Mouse (Mus musculus) kidney, adult 2 months (tissue): ENCODE data around the gene Smyd5. TPM values are rescaled to one million over a fixed set of nuclear protein-coding genes. Genes with fewer than 3 reads are reported as not detected.

Experiments
- DNase-seq: peaks from one replicate; pipeline ENCODE4 v3.0.0; 2021
- H3K27ac ChIP-seq: fragments of 200-500 bp; 2 replicates; pipeline ENCODE4 v1.5.1; 2012; ENCODE audit warnings: low read depth, low read length, control low read depth, inconsistent platforms; ENCODE audit not compliant: insufficient read depth
- H3K27me3 ChIP-seq: fragments of 200-500 bp; replicated peaks from 2 replicates; pipeline ENCODE4 v1.6.1; 2012; ENCODE audit warnings: mild to moderate bottlenecking, moderate library complexity, low read length, inconsistent platforms; ENCODE audit not compliant: control insufficient read depth, insufficient read depth
- H3K36me3 ChIP-seq: fragments of 200-500 bp; 2 replicates; pipeline ENCODE4 v1.6.1; 2012; ENCODE audit warnings: mild to moderate bottlenecking, moderate library complexity, low read length, inconsistent platforms; ENCODE audit not compliant: control insufficient read depth, insufficient read depth
- H3K4me1 ChIP-seq: fragments of 200-500 bp; 2 replicates; pipeline ENCODE4 v1.6.1; 2011; ENCODE audit warnings: low read length; ENCODE audit not compliant: control insufficient read depth, insufficient read depth
- H3K4me3 ChIP-seq: fragments of 200-500 bp; 2 replicates; pipeline ENCODE4 v1.5.1; 2011; ENCODE audit warnings: mild to moderate bottlenecking, low read depth, low read length, control low read depth; ENCODE audit not compliant: insufficient read depth
- CTCF ChIP-seq: fragments of 200-500 bp; conservative IDR thresholded peaks from 2 replicates; pipeline ENCODE4 v1.5.1; 2011; ENCODE audit warnings: low read depth, mild to moderate bottlenecking, control low read depth, low read length, moderate library complexity, mixed read lengths; ENCODE audit not compliant: insufficient read depth, insufficient read length
- POLR2A ChIP-seq: fragments of 200-500 bp; IDR thresholded peaks from one replicate; pipeline ENCODE4 v1.6.1; 2011; ENCODE audit warnings: low read depth, low read length, control low read depth
- WGBS: fragments of 180-500 bp; shearing (Covaris S2); methylation state at CpG from one replicate; pipeline ENCODE4 v1.1.7; 2018; 5-methylcytosine and 5-hydroxymethylcytosine counted together
- polyA plus RNA-seq: library from polyadenylated mRNA; depleted of rRNA; stranded (reverse); fragments of >200 nt; gene quantifications from 2 replicates; pipeline ENCODE4 v1.2.3, GENCODE M21; 2012; rRNA removed

Smyd5 gene
- polyA plus RNA-seq, 1 experiment: 16.4 TPM

DNA sequence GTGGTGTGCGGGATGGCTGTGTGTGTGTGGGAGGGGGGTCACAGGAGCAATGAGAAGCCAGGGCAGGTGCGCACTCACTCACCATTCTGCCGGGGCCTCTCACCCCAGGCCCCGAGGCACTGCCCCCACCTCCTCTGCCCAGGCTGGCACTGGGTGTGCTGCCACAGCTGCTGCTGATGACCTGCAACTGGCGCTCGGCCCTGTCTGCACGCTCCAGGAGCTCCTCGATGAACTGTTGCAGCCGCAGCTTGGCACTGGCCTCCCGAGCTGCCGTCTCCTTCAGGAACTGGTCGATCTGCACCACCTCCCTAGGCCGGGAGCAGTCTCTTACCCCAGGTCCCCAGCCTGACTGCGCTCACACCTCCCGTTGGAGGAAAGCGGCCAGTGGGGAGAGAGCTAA is 48.9 kb downstream of the Smyd5 start:
- no peaks in the 10 kb centered on the region for H3K27me3 ChIP-seq

GRCm38 (mm10) chr6:85483843-85484721 is 52.3 kb downstream of the Smyd5 start:
- Histone ChIP-seq H3K4me3 (no peak overlapping the region), H3K4me1 (no peaks in the 10 kb centered on the region), H3K27ac (no peak overlapping the region), H3K36me3 (no peaks in the 10 kb centered on the region), H3K27me3 (no peaks in the 10 kb centered on the region)
- DNase-seq: no peak
- 3% methylated on average over 92 of the region's 92 CpGs for WGBS
- TF ChIP-seq POLR2A: no peak
- no peak for TF ChIP-seq CTCF

More for the DNA sequence above, 48.9 kb downstream of the Smyd5 start:
- no peak overlapping the region for H3K4me3 ChIP-seq
- H3K27ac ChIP-seq: no peak overlapping the region
- H3K4me1 ChIP-seq: no peaks in the 10 kb centered on the region
- H3K36me3 ChIP-seq: no peaks in the 10 kb centered on the region
- WGBS: 36% methylated on average over 16 of the region's 16 CpGs
- DNase-seq: peak; percentile 12
- no peak for TF ChIP-seq CTCF
- no peak for TF ChIP-seq POLR2A

DNA sequence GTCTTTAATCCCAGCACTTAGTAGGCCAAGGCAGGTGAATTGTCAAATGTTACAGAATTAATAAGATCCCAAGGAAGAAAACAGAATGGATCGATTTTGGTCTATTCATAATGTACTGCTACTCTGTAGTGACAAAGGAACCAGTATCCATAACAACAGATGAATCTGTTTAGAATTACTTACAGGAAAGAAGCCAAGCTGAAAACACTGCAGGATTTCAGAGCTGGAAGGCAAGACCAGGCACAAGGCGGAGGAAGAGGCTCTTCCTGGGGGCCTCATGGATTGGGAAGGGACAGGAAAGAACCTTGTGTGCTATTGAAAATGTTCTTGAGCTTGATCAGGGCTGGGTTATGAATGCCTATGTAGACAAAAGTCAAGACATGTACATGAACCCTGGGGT is 53.9 kb downstream of the Smyd5 start:
- TF ChIP-seq POLR2A: no peak
- no peak for TF ChIP-seq CTCF
- no peaks in the 10 kb centered on the region for H3K36me3 ChIP-seq
- H3K4me3 ChIP-seq: no peak overlapping the region
- no peaks in the 10 kb centered on the region for H3K27me3 ChIP-seq
- H3K4me1 ChIP-seq: no peaks in the 10 kb centered on the region
- 83% methylated on average over 2 of the region's 2 CpGs for WGBS
- H3K27ac ChIP-seq: no peak overlapping the region
- no peak for DNase-seq

- TF ChIP-seq CTCF: no peak
- TF ChIP-seq POLR2A: no peak
- 65% methylated on average over 4 of the region's 4 CpGs for WGBS
- Histone ChIP-seq H3K27ac (no peak overlapping the region), H3K4me1 (no peaks in the 10 kb centered on the region), H3K36me3 (no peaks in the 10 kb centered on the region), H3K27me3 (no peaks in the 10 kb centered on the region), H3K4me3 (no peak overlapping the region)
- DNase-seq: no peak
Measured at GRCm38 (mm10) chr6:85488510-85488909, 56.7 kb downstream of the Smyd5 start.

GRCm38 (mm10) chr6:85489717-85490116 is 57.9 kb downstream of the Smyd5 start:
- no peak for TF ChIP-seq CTCF
- TF ChIP-seq POLR2A: no peak
- 80% methylated on average over 3 of the region's 3 CpGs for WGBS
- H3K4me3 ChIP-seq: no peak overlapping the region
- DNase-seq: no peak
- H3K36me3 ChIP-seq: no peaks in the 10 kb centered on the region
- H3K27me3 ChIP-seq: no peaks in the 10 kb centered on the region
- H3K4me1 ChIP-seq: no peaks in the 10 kb centered on the region
- H3K27ac ChIP-seq: no peak overlapping the region

DNA sequence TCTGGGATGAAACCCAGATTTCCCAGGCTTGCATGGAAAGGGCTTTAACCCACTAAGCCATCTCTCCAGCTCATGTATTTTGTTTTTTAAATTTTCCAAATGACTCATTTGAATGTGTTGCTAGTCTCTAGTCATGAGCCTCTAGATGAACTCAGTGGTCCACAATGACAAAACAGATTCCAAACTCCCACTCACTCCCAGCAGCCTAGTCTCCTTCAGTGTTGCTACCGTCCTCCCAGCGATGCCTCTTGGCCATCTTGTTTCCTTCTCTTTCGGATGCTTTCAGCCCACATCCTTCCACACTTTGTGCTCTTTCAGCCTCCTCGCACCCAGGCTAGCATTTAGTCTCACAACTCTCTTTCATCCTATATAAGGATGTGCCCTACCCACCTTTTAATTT is 58.5 kb downstream of the Smyd5 start:
- Histone ChIP-seq H3K36me3 (no peaks in the 10 kb centered on the region), H3K4me3 (no peak overlapping the region), H3K4me1 (no peaks in the 10 kb centered on the region), H3K27me3 (no peaks in the 10 kb centered on the region), H3K27ac (no peak overlapping the region)
- WGBS: 79% methylated on average over 4 of the region's 4 CpGs
- TF ChIP-seq POLR2A (no peak), CTCF (no peak)
- no peak for DNase-seq

- no peaks in the 10 kb centered on the region for H3K27me3 ChIP-seq
- no peak overlapping the region for H3K4me3 ChIP-seq
- no peaks in the 10 kb centered on the region for H3K36me3 ChIP-seq
- WGBS: 90% methylated on average over 3 of the region's 3 CpGs
- TF ChIP-seq CTCF (no peak), POLR2A (no peak)
- H3K4me1 ChIP-seq: no peaks in the 10 kb centered on the region
- DNase-seq: no peak
- no peak overlapping the region for H3K27ac ChIP-seq
Measured at GRCm38 (mm10) chr6:85491606-85492005, 59.8 kb downstream of the Smyd5 start.

Other genes starting within 250 kb of the Smyd5 start
- 62.8 and 79.7 TPM in 2 replicates for gene Emx1, start 244.6 kb upstream of the Smyd5 start, polyA plus RNA-seq
- gene Sfxn5, start 98.6 kb upstream of the Smyd5 start, polyA plus RNA-seq: 23.6 and 25.8 TPM in 2 replicates
- 56.8 and 63.6 TPM in 2 replicates for gene Rab11fip5, start 57.4 kb upstream of the Smyd5 start, polyA plus RNA-seq
- not detected in 2 replicates for gene Noto, start 8.1 kb upstream of the Smyd5 start, polyA plus RNA-seq
- gene Cct7, start 19.5 kb downstream of the Smyd5 start, polyA plus RNA-seq: 104 and 117 TPM in 2 replicates
- 23.1 and 27.7 TPM in 2 replicates for gene Pradc1, start 20.0 kb downstream of the Smyd5 start, polyA plus RNA-seq
- 0.07 and 0.08 TPM in 2 replicates for gene Fbxo41, start 71.0 kb downstream of the Smyd5 start, polyA plus RNA-seq
- not detected in 2 replicates for gene Egr4, start 81.6 kb downstream of the Smyd5 start, polyA plus RNA-seq
- gene Alms1, start 155.5 kb downstream of the Smyd5 start, polyA plus RNA-seq: 0.63 and 0.68 TPM in 2 replicates